Comparison of ENCODE assay signal across 16 mouse cellular contexts in the genomic region with DNA sequence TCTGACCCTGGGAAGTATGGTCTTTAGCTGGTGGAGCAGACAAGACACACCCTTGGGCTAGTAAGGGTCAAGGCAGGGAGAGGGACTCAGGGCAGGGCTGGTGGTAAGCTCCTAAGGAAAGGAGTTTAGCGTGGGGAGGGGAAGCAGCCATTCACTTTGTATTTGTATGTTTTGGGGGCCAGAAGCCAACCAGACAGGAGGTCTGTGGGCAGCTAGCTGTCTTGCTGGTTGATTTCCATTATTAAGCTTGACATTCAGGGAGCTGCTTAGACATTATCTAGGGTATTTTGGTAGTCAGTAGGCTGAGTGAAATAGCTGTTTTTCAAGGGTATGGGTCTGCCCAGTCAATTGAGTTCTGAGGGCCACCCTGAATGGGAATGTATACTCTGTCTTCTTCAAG.
"Had no signal": no experiment of that assay in that cellular context is flagged by ENCODE, and none has a peak within 500 bp of the region (broad histone marks: within the 10 kb centered on the region; RNA-seq: fewer than 3 reads in every experiment).

No protein-coding gene starts in this region.

- H3K36me3 ChIP-seq: neural tube, embryonic 13.5 days; neural tube, embryonic 15.5 days; stomach, embryonic 15.5 days had no signal

- H3K9ac ChIP-seq: neural tube, embryonic 13.5 days; neural tube, embryonic 15.5 days; stomach, embryonic 15.5 days had no signal

- H3K27me3 ChIP-seq: neural tube, embryonic 13.5 days; neural tube, embryonic 15.5 days; stomach, embryonic 15.5 days had no signal

- H3K27ac ChIP-seq: neural tube, embryonic 13.5 days; neural tube, embryonic 15.5 days; stomach, embryonic 15.5 days; stomach, postnatal 0 days had no signal

- H3K4me3 ChIP-seq: neural tube, embryonic 13.5 days; neural tube, embryonic 15.5 days; stomach, embryonic 15.5 days had no signal

- DNase-seq: retina, postnatal 1 day; right cerebral cortex, adult 18-20 months; right cerebral cortex, postnatal 14 days; right cerebral cortex, postnatal 25 days; right cerebral cortex, postnatal 4 days; spleen, adult 18-20 months; thymus, adult 18-20 months; thymus, adult 2 months; thymus, postnatal 14 days; thymus, postnatal 25 days; thymus, postnatal 36 days; thymus, postnatal 4 days had no signal

- H3K9me3 ChIP-seq: neural tube, embryonic 13.5 days; neural tube, embryonic 15.5 days; stomach, embryonic 15.5 days had no signal

- H3K4me2 ChIP-seq: neural tube, embryonic 13.5 days; neural tube, embryonic 15.5 days; stomach, embryonic 15.5 days had no signal
